Mouse (Mus musculus) stomach, adult 2 months (tissue): ENCODE measurements around the gene Gpr82. TPM values are rescaled to one million over a fixed set of nuclear protein-coding genes. Genes with fewer than 3 reads are reported as not detected.

Experiments used
- polyA plus RNA-seq: library from polyadenylated mRNA; depleted of rRNA; stranded (reverse); fragments of >200 nt; gene quantifications from 2 replicates; pipeline ENCODE4 v1.2.3, GENCODE M21; 2012; rRNA removed

Gene Gpr82
- not detected in 2 replicates for polyA plus RNA-seq

GRCm38 (mm10) chrX:13661063-13661462 lies at the start of gene Gpr82:
Gpr82 (plus strand) TSS chrX:13661363.

GRCm38 (mm10) chrX:13631599-13632283 lies 29.4 kb upstream of the Gpr82 start, which contains the start of gene Gpr34:
Gpr34 (plus strand) TSS chrX:13632089.

Other genes starting within 250 kb of the Gpr82 start
- gene Nyx, start 195.3 kb upstream of the Gpr82 start, polyA plus RNA-seq, result 0.06 and 0.25 TPM in 2 replicates
- 0.03 TPM in 2 replicates for gene Gpr34, start 29.3 kb upstream of the Gpr82 start, polyA plus RNA-seq
- 3.6 and 4.6 TPM in 2 replicates for gene Cask, start 190.0 kb downstream of the Gpr82 start, polyA plus RNA-seq